Mouse (Mus musculus) CH12.LX (cell line): Measurements from ENCODE around the gene Ldlrad3.

Experiments used
- BHLHE40 ChIP-seq: IDR thresholded peaks from 2 replicates; pipeline ENCODE4 v1.6.1; 2011; ENCODE audit warnings: mild to moderate bottlenecking, low read depth, low read length, improper control_type of control experiment
- CHD1 ChIP-seq: IDR thresholded peaks from 2 replicates; pipeline ENCODE4 v1.6.1; 2012; ENCODE audit warnings: low read depth, low read length, improper control_type of control experiment, inconsistent platforms
- CTCF ChIP-seq, 2 experiments: IDR thresholded peaks in 1 of 2; conservative IDR thresholded peaks in 1 of 2; 2 replicates each; pipeline ENCODE4 v1.5.1; 2011 to 2012; ENCODE audit warnings: low read depth in 2 of 2, low read length in 2 of 2, improper control_type of control experiment in 1 of 2, inconsistent platforms in 1 of 2, mild to moderate bottlenecking in 1 of 2, moderate library complexity in 1 of 2
- E2F4 ChIP-seq: IDR thresholded peaks from 2 replicates; pipeline ENCODE4 v1.6.1; 2011; ENCODE audit warnings: low read depth, low read length, improper control_type of control experiment; ENCODE audit not compliant: insufficient replicate concordance
- ELF1 ChIP-seq: IDR thresholded peaks from 2 replicates; pipeline ENCODE4 v1.6.1; 2014; ENCODE audit warnings: low read depth, mild to moderate bottlenecking, inconsistent platforms, low read length, improper control_type of control experiment
- GABPA ChIP-seq: IDR thresholded peaks from 2 replicates; pipeline ENCODE4 v1.6.1; 2012; ENCODE audit warnings: low read depth, low read length, improper control_type of control experiment, inconsistent platforms; ENCODE audit not compliant: insufficient replicate concordance
- KAT2A ChIP-seq: IDR thresholded peaks from 2 replicates; pipeline ENCODE4 v1.6.1; 2012; ENCODE audit warnings: low read length, improper control_type of control experiment, inconsistent platforms; ENCODE audit not compliant: insufficient replicate concordance
- MEF2A ChIP-seq: IDR thresholded peaks from 2 replicates; pipeline ENCODE4 v1.6.1; 2014; ENCODE audit warnings: low read depth, mild to moderate bottlenecking, inconsistent platforms, low read length, improper control_type of control experiment, borderline replicate concordance
- NRF1 ChIP-seq: IDR thresholded peaks from 2 replicates; pipeline ENCODE4 v1.6.1; 2014; ENCODE audit warnings: low read depth, mild to moderate bottlenecking, inconsistent platforms, low read length, improper control_type of control experiment, moderate library complexity
- PAX5 ChIP-seq: IDR thresholded peaks from 2 replicates; pipeline ENCODE4 v1.6.1; 2012; ENCODE audit warnings: low read length, inconsistent platforms, mixed read lengths
- POLR2A ChIP-seq: IDR thresholded peaks from 2 replicates; pipeline ENCODE4 v1.6.1; 2011; ENCODE audit warnings: low read depth, mild to moderate bottlenecking, improper control_type of control experiment, low read length
- RAD21 ChIP-seq: IDR thresholded peaks from 2 replicates; pipeline ENCODE4 v1.6.1; 2011; ENCODE audit warnings: low read depth, mild to moderate bottlenecking, low read length, improper control_type of control experiment, moderate library complexity
- TBP ChIP-seq: conservative IDR thresholded peaks from 2 replicates; pipeline ENCODE4 v1.6.1; 2011; ENCODE audit warnings: low read depth, low read length, improper control_type of control experiment
- ZKSCAN1 ChIP-seq: IDR thresholded peaks from 2 replicates; pipeline ENCODE4 v1.6.1; 2012; ENCODE audit warnings: low read depth, inconsistent platforms, low read length, improper control_type of control experiment, borderline replicate concordance

- TF ChIP-seq POLR2A = no peak
- TF ChIP-seq MEF2A = no peak
- TF ChIP-seq TBP = no peak
- TF ChIP-seq ZKSCAN1 = no peak
- TF ChIP-seq KAT2A = no peak
- no peak for TF ChIP-seq CHD1
- TF ChIP-seq CTCF (conservative IDR thresholded peaks at IDR 0.05 in 1 of 2, IDR thresholded peaks at IDR 0.05 in 1 of 2; ENCODE audit: low read depth in 2 of 2, low read length in 2 of 2) = no peak
- no peak for TF ChIP-seq PAX5
- no peak for TF ChIP-seq E2F4
- TF ChIP-seq RAD21 = no peak
- no peak for TF ChIP-seq ELF1
- TF ChIP-seq NRF1 = no peak
- TF ChIP-seq BHLHE40 = no peak
- TF ChIP-seq GABPA = no peak
Measured at GRCm38 (mm10) chr2:102191736-102192135, 5.6 kb upstream of the Ldlrad3 start.
